Mouse (Mus musculus): Measurements from ENCODE around the gene Gipc3. TPM values are rescaled to one million over a fixed set of nuclear protein-coding genes. Genes with fewer than 3 reads are reported as not detected.

Gene Gipc3
- polyA plus RNA-seq, 1 experiment from 2014 or later = 0.04 TPM

GRCm38 (mm10) chr10:81356352-81356990 lies 13.4 kb upstream of the Gipc3 start:
- H3K4me1 ChIP-seq (ENCODE audit: control insufficient read depth, insufficient read depth, low read length) = peaks cover 10% of the 10 kb centered on the region
- H3K4me2 ChIP-seq (ENCODE audit: low read depth, low read length) = peak overlapping the region; percentile 98; the same call in 1 of the 2 replicates
- DNase-seq (ENCODE audit: low spot score) (no peak), ATAC-seq (ENCODE audit: low read depth) (no peak)
- H3K27me3 ChIP-seq (replicated peaks; ENCODE audit: control insufficient read depth, insufficient read depth, low read length) = no peaks in the 10 kb centered on the region
- H3K36me3 ChIP-seq (ENCODE audit: control insufficient read depth, insufficient read depth, low read length) = no peaks in the 10 kb centered on the region
- peak overlapping the region; percentile 81; the same call in 1 of the 2 replicates for H3K4me3 ChIP-seq (ENCODE audit: low read depth, low read length)
- H3K9me3 ChIP-seq (ENCODE audit: control insufficient read depth, low read length) = no peaks in the 10 kb centered on the region
- H3K27ac ChIP-seq (replicated peaks; ENCODE audit: low read depth, low read length) = no peak overlapping the region
- 52% methylated on average over 12 of the region's 12 CpGs for WGBS
- no peak overlapping the region for H3K9ac ChIP-seq (ENCODE audit: low read depth, low read length)

- Histone ChIP-seq H3K36me3 (ENCODE audit: control insufficient read depth, insufficient read depth, low read length) (no peaks in the 10 kb centered on the region), H3K4me3 (ENCODE audit: low read depth, low read length) (no peak overlapping the region), H3K4me1 (ENCODE audit: control insufficient read depth, insufficient read depth, low read length) (peaks cover 10% of the 10 kb centered on the region), H3K9ac (ENCODE audit: low read depth, low read length) (no peak overlapping the region), H3K27ac (replicated peaks; ENCODE audit: low read depth, low read length) (no peak overlapping the region), H3K4me2 (ENCODE audit: low read depth, low read length) (no peak overlapping the region), H3K9me3 (ENCODE audit: control insufficient read depth, low read length) (no peaks in the 10 kb centered on the region), H3K27me3 (replicated peaks; ENCODE audit: control insufficient read depth, insufficient read depth, low read length) (no peaks in the 10 kb centered on the region)
- 69% methylated on average over 4 of the region's 4 CpGs for WGBS
- no peak for ATAC-seq (ENCODE audit: low read depth)
- no peak for DNase-seq (ENCODE audit: low spot score)
Measured at GRCm38 (mm10) chr10:81355533-81355932, 12.5 kb upstream of the Gipc3 start.

GRCm38 (mm10) chr10:81354738-81355477 lies 11.8 kb upstream of the Gipc3 start:
- H3K27ac ChIP-seq (replicated peaks; ENCODE audit: low read depth, low read length) = peak overlapping the region; percentile 21; the same call in 1 of the 2 replicates
- H3K27me3 ChIP-seq (replicated peaks; ENCODE audit: control insufficient read depth, insufficient read depth, low read length) = no peaks in the 10 kb centered on the region
- no peak overlapping the region for H3K4me3 ChIP-seq (ENCODE audit: low read depth, low read length)
- DNase-seq (ENCODE audit: low spot score) = no peak
- H3K9me3 ChIP-seq (ENCODE audit: control insufficient read depth, low read length) = no peaks in the 10 kb centered on the region
- no peaks in the 10 kb centered on the region for H3K36me3 ChIP-seq (ENCODE audit: control insufficient read depth, insufficient read depth, low read length)
- 57% methylated on average over 9 of the region's 9 CpGs for WGBS
- H3K4me1 ChIP-seq (ENCODE audit: control insufficient read depth, insufficient read depth, low read length) = peaks cover 10% of the 10 kb centered on the region
- ATAC-seq (ENCODE audit: low read depth) = no peak
- peak overlapping the region; percentile 30; the same call in 1 of the 2 replicates for H3K9ac ChIP-seq (ENCODE audit: low read depth, low read length)
- H3K4me2 ChIP-seq (ENCODE audit: low read depth, low read length) = no peak overlapping the region

GRCm38 (mm10) chr10:81351678-81352291 lies 8.7 kb upstream of the Gipc3 start:
- H3K4me1 ChIP-seq (ENCODE audit: control insufficient read depth, insufficient read depth, low read length) = peaks cover 15% of the 10 kb centered on the region
- no peaks in the 10 kb centered on the region; the same call in 1 of the 2 replicates for H3K27me3 ChIP-seq (replicated peaks; ENCODE audit: control insufficient read depth, insufficient read depth, low read length)
- DNase-seq (ENCODE audit: low spot score) (no peak), ATAC-seq (ENCODE audit: low read depth) (no peak)
- H3K4me2 ChIP-seq (ENCODE audit: low read depth, low read length) = no peak overlapping the region
- no peak overlapping the region for H3K9ac ChIP-seq (ENCODE audit: low read depth, low read length)
- H3K9me3 ChIP-seq (ENCODE audit: control insufficient read depth, low read length) = no peaks in the 10 kb centered on the region
- H3K36me3 ChIP-seq (ENCODE audit: control insufficient read depth, insufficient read depth, low read length) = peaks cover 9% of the 10 kb centered on the region; the same call in 1 of the 2 replicates
- no peak overlapping the region for H3K4me3 ChIP-seq (ENCODE audit: low read depth, low read length)
- 22% methylated on average over 9 of the region's 9 CpGs for WGBS
- H3K27ac ChIP-seq (replicated peaks; ENCODE audit: low read depth, low read length) = no peak overlapping the region

GRCm38 (mm10) chr10:81350351-81351063 lies 7.4 kb upstream of the Gipc3 start, which contains the start of gene Hmg20b:
Gene Hmg20b, minus strand, starts transcription at chr10:81350480.
- peaks cover 19% of the 10 kb centered on the region for H3K4me1 ChIP-seq (ENCODE audit: control insufficient read depth, insufficient read depth, low read length)
- peak; percentile 100 for DNase-seq (ENCODE audit: low spot score)
- WGBS = under 1% methylated on average over 49 of the region's 54 CpGs
- ATAC-seq (ENCODE audit: low read depth) = peak; percentile 96
- H3K36me3 ChIP-seq (ENCODE audit: control insufficient read depth, insufficient read depth, low read length) = peaks cover 13% of the 10 kb centered on the region
- peak within 1 kb of the TSS; percentile 93 for H3K4me2 ChIP-seq (ENCODE audit: low read depth, low read length)
- H3K27me3 ChIP-seq (replicated peaks; ENCODE audit: control insufficient read depth, insufficient read depth, low read length) = no peaks in the 10 kb centered on the region; the same call in 1 of the 2 replicates
- H3K27ac ChIP-seq (replicated peaks; ENCODE audit: low read depth, low read length) = peak within 1 kb of the TSS; percentile 72
- peak within 1 kb of the TSS; percentile 85 for H3K9ac ChIP-seq (ENCODE audit: low read depth, low read length)
- H3K4me3 ChIP-seq (ENCODE audit: low read depth, low read length) = peak within 1 kb of the TSS; percentile 88
- no peaks in the 10 kb centered on the region for H3K9me3 ChIP-seq (ENCODE audit: control insufficient read depth, low read length)

- no peaks in the 10 kb centered on the region for H3K9me3 ChIP-seq (ENCODE audit: control insufficient read depth, low read length)
- 0% methylated on average over 10 of the region's 29 CpGs for WGBS
- peak overlapping the region; percentile 88 for H3K4me3 ChIP-seq (ENCODE audit: low read depth, low read length)
- DNase-seq (ENCODE audit: low spot score) = no peak
- peak overlapping the region; percentile 93 for H3K4me2 ChIP-seq (ENCODE audit: low read depth, low read length)
- H3K27ac ChIP-seq (replicated peaks; ENCODE audit: low read depth, low read length) = peak overlapping the region; percentile 72
- no peak for ATAC-seq (ENCODE audit: low read depth)
- H3K36me3 ChIP-seq (ENCODE audit: control insufficient read depth, insufficient read depth, low read length) = peaks cover 13% of the 10 kb centered on the region
- H3K4me1 ChIP-seq (ENCODE audit: control insufficient read depth, insufficient read depth, low read length) = peaks cover 19% of the 10 kb centered on the region
- peaks cover 5% of the 10 kb centered on the region; the same call in 1 of the 2 replicates for H3K27me3 ChIP-seq (replicated peaks; ENCODE audit: control insufficient read depth, insufficient read depth, low read length)
- peak overlapping the region; percentile 85 for H3K9ac ChIP-seq (ENCODE audit: low read depth, low read length)
Measured at GRCm38 (mm10) chr10:81349961-81350350, 6.9 kb upstream of the Gipc3 start.

- no peak for ATAC-seq (ENCODE audit: low read depth)
- peak overlapping the region; percentile 93 for H3K4me2 ChIP-seq (ENCODE audit: low read depth, low read length)
- H3K9ac ChIP-seq (ENCODE audit: low read depth, low read length) = peak overlapping the region; percentile 85
- peak overlapping the region; percentile 72; the same call in 1 of the 2 replicates for H3K27ac ChIP-seq (replicated peaks; ENCODE audit: low read depth, low read length)
- DNase-seq (ENCODE audit: low spot score) = no peak
- H3K9me3 ChIP-seq (ENCODE audit: control insufficient read depth, low read length) = no peaks in the 10 kb centered on the region
- H3K4me3 ChIP-seq (ENCODE audit: low read depth, low read length) = peak overlapping the region; percentile 88
- peaks cover 19% of the 10 kb centered on the region for H3K4me1 ChIP-seq (ENCODE audit: control insufficient read depth, insufficient read depth, low read length)
- 10% methylated on average over 10 of the region's 12 CpGs for WGBS
- H3K27me3 ChIP-seq (replicated peaks; ENCODE audit: control insufficient read depth, insufficient read depth, low read length) = peaks cover 12% of the 10 kb centered on the region; the same call in 1 of the 2 replicates
- peaks cover 13% of the 10 kb centered on the region for H3K36me3 ChIP-seq (ENCODE audit: control insufficient read depth, insufficient read depth, low read length)
Measured at GRCm38 (mm10) chr10:81349146-81349545, 6.1 kb upstream of the Gipc3 start.

Measured in embryonic facial prominence, embryonic 14.5 days (tissue).